8 mouse cellular contexts compared by ENCODE assay signal in the genomic region with DNA sequence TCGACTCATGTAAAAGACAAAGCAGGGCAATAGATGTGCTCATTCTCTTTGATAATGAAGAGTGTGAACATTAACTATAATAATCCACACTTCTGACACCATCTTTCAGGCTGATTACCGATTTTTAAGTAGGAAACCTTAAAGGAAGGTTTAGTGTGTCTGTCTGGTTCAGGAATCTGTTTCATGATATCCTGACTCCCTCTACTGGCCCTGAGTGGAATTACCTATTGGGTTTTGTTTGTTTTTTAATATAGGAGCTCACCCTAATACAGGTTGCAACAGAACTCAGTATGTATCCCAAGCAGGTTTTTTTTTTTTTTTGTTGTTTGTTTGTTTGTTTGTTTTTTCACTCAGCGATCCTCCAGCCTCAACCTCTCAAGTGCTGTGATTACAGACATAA. TPM values are rescaled to one million over a fixed set of nuclear protein-coding genes. Genes with fewer than 3 reads are reported as not detected.
DNase-seq lines count a peak whose midpoint lies in the region; ATAC-seq and TF ChIP-seq lines count a peak whose summit lies in the region.
"Had no signal": no experiment of that assay in that cellular context is flagged by ENCODE, and none has a peak within 500 bp of the region (broad histone marks: within the 10 kb centered on the region; RNA-seq: fewer than 3 reads in every experiment).

No protein-coding gene starts in this region.

- H3K9ac ChIP-seq in kidney, embryonic 14.5 days (ENCODE audit: low read depth, low read length), result no peak overlapping the region
- H3K9ac ChIP-seq in kidney, embryonic 15.5 days, result no peak overlapping the region
- no peak overlapping the region for H3K9ac ChIP-seq in liver, embryonic 14.5 days (replicated peaks)

- H3K9me3 ChIP-seq in kidney, embryonic 14.5 days (ENCODE audit: control insufficient read depth, low read length), result no peaks in the 10 kb centered on the region
- no peaks in the 10 kb centered on the region for H3K9me3 ChIP-seq in kidney, embryonic 15.5 days (replicated peaks)
- no peaks in the 10 kb centered on the region; the same call in 1 of the 2 replicates for H3K9me3 ChIP-seq in liver, embryonic 14.5 days (ENCODE audit: control insufficient read depth, low read length)

- H3K4me1 ChIP-seq in kidney, embryonic 14.5 days (ENCODE audit: control insufficient read depth, insufficient read depth, low read length), result no peaks in the 10 kb centered on the region
- no peaks in the 10 kb centered on the region for H3K4me1 ChIP-seq in kidney, embryonic 15.5 days
- H3K4me1 ChIP-seq in liver, embryonic 14.5 days (replicated peaks; ENCODE audit: control insufficient read depth in 2 of 2, insufficient read depth in 2 of 2, low read length in 1 of 2), result peaks cover 12 to 24% of the 10 kb centered on the region in 2 experiments

- H3K27ac ChIP-seq in kidney, embryonic 14.5 days (ENCODE audit: low read depth, low read length), result no peak overlapping the region
- H3K27ac ChIP-seq in kidney, embryonic 15.5 days, result no peak overlapping the region
- no peak overlapping the region for H3K27ac ChIP-seq in liver, embryonic 14.5 days
- H3K27ac ChIP-seq: macrophage had no signal

- DNase-seq in 416B (ENCODE audit: low read depth), result peak; percentile 80
- DNase-seq in CD4-positive, CD25-positive, alpha-beta regulatory T cell, adult 2 months (ENCODE audit: low read depth, low spot score), result peak; percentile 80
- peak; percentile 53 to 70 (median 64) for DNase-seq in liver, embryonic 14.5 days (ENCODE audit: low read depth in 3 of 3, low spot score in 3 of 3)
- no peak for DNase-seq in testis, postnatal 14 days (ENCODE audit: low spot score)

- WGBS in kidney, embryonic 14.5 days, result 37% methylated on average over 3 of the region's 3 CpGs
- WGBS in kidney, embryonic 15.5 days, result 37% methylated on average over 3 of the region's 3 CpGs
- 35% methylated on average over 3 of the region's 3 CpGs for WGBS in liver, embryonic 14.5 days (ENCODE audit: insufficient replicate concordance)

- H3K27me3 ChIP-seq in kidney, embryonic 14.5 days (ENCODE audit: control insufficient read depth, insufficient read depth, low read length), result no peaks in the 10 kb centered on the region
- no peaks in the 10 kb centered on the region for H3K27me3 ChIP-seq in kidney, embryonic 15.5 days
- H3K27me3 ChIP-seq in liver, embryonic 14.5 days (ENCODE audit: control insufficient read depth, insufficient read depth, low read length), result no peaks in the 10 kb centered on the region

- no peak overlapping the region for H3K4me2 ChIP-seq in kidney, embryonic 14.5 days (replicated peaks; ENCODE audit: low read depth, low read length)
- no peak overlapping the region for H3K4me2 ChIP-seq in kidney, embryonic 15.5 days
- H3K4me2 ChIP-seq in liver, embryonic 14.5 days (ENCODE audit: low read depth), result no peak overlapping the region

- H3K36me3 ChIP-seq in kidney, embryonic 14.5 days (ENCODE audit: control insufficient read depth, insufficient read depth, low read length), result no peaks in the 10 kb centered on the region
- no peaks in the 10 kb centered on the region for H3K36me3 ChIP-seq in kidney, embryonic 15.5 days
- no peaks in the 10 kb centered on the region for H3K36me3 ChIP-seq in liver, embryonic 14.5 days (replicated peaks; ENCODE audit: control insufficient read depth, insufficient read depth, low read depth)

- ATAC-seq in kidney, embryonic 14.5 days (ENCODE audit: low FRiP score, low TSS enrichment), result peak; percentile 43; the same call in 1 of the 2 replicates
- ATAC-seq in kidney, embryonic 15.5 days (replicated peaks; ENCODE audit: low FRiP score), result no peak
- ATAC-seq in common myeloid progenitor, adult 5-6 weeks (replicated peaks; ENCODE audit: low read depth, poor library complexity, severe bottlenecking), result peak; percentile 76
- no peak for ATAC-seq in liver, embryonic 14.5 days (ENCODE audit: insufficient read depth)

- peak; percentile 75 for TF ChIP-seq CTCF in liver, embryonic 14.5 days (IDR thresholded peaks at IDR 0.05; ENCODE audit: low read depth)

- no peak for TF ChIP-seq EP300 in liver, embryonic 14.5 days (IDR thresholded peaks at IDR 0.05; ENCODE audit: low read depth)

- H3K4me3 ChIP-seq in kidney, embryonic 14.5 days (ENCODE audit: low read length), result no peak overlapping the region
- H3K4me3 ChIP-seq in kidney, embryonic 15.5 days (replicated peaks), result no peak overlapping the region
- no peak overlapping the region for H3K4me3 ChIP-seq in liver, embryonic 14.5 days (ENCODE audit: insufficient read depth in 1 of 2, low read depth in 2 of 2, low read length in 2 of 2)

RNA-seq across cellular contexts. Expression of gene Erp29, which starts 25.4 kb away (rescaled TPM):
- 136 and 142 TPM in 2 replicates for polyA plus RNA-seq in kidney, embryonic 14.5 days (2014; fragmentation: Nextera tagmentation; extraction: Ambion mirVana)
- 165 and 174 TPM in 2 replicates for polyA plus RNA-seq in kidney, embryonic 15.5 days (2015; fragmentation: Nextera tagmentation; extraction: Ambion mirVana)
- 719 and 742 TPM in 2 replicates for total RNA-seq in common myeloid progenitor, adult 5-6 weeks (2017)
- polyA plus RNA-seq in liver, embryonic 14.5 days (2012; rRNA removed), result 26.4 and 63.7 TPM in 2 replicates
- polyA plus RNA-seq in liver, embryonic 14.5 days (2014; fragmentation: Nextera tagmentation; extraction: Ambion mirVana), result 74.9 and 82.1 TPM in 2 replicates

RNA-seq across cellular contexts. Expression of gene Adam1b, which starts 25.6 kb away (rescaled TPM):
- polyA plus RNA-seq in kidney, embryonic 14.5 days (2014; fragmentation: Nextera tagmentation; extraction: Ambion mirVana), result 0.08 and 0.09 TPM in 2 replicates
- 0.08 and 0.22 TPM in 2 replicates for polyA plus RNA-seq in kidney, embryonic 15.5 days (2015; fragmentation: Nextera tagmentation; extraction: Ambion mirVana)
- total RNA-seq in common myeloid progenitor, adult 5-6 weeks (2017), result 0.23 TPM in 1 of 2 replicates, not detected in the other
- polyA plus RNA-seq in liver, embryonic 14.5 days (2012; rRNA removed), result not detected in 2 replicates
- polyA plus RNA-seq in liver, embryonic 14.5 days (2014; fragmentation: Nextera tagmentation; extraction: Ambion mirVana), result not detected in 2 replicates
- polyA plus RNA-seq: macrophage had no signal

RNA-seq across cellular contexts. Expression of gene Tmem116, which starts 26.0 kb away (rescaled TPM):
- polyA plus RNA-seq in kidney, embryonic 14.5 days (2014; fragmentation: Nextera tagmentation; extraction: Ambion mirVana), result 3.7 and 5.0 TPM in 2 replicates
- 6.7 and 8.5 TPM in 2 replicates for polyA plus RNA-seq in kidney, embryonic 15.5 days (2015; fragmentation: Nextera tagmentation; extraction: Ambion mirVana)
- total RNA-seq in common myeloid progenitor, adult 5-6 weeks (2017), result 0.14 TPM in 1 of 2 replicates, not detected in the other
- polyA plus RNA-seq in liver, embryonic 14.5 days (2012; rRNA removed), result 0.46 and 0.69 TPM in 2 replicates
- polyA plus RNA-seq in liver, embryonic 14.5 days (2014; fragmentation: Nextera tagmentation; extraction: Ambion mirVana), result 0.57 and 1.0 TPM in 2 replicates

Comparison
In these comparisons a context has a peak if more than half of its experiments do, and no peak if none do; other contexts are left out.
1. ATAC-seq: peak in kidney, embryonic 14.5 days (single experiment) and common myeloid progenitor, adult 5-6 weeks (single experiment); none in kidney, embryonic 15.5 days (single experiment) and liver, embryonic 14.5 days (single experiment).